Mouse (Mus musculus): Measurements from ENCODE around the gene Cst13. TPM values are rescaled to one million over a fixed set of nuclear protein-coding genes. Genes with fewer than 3 reads are reported as not detected.

Gene Cst13
- polyA plus RNA-seq, 1 experiment, result not detected

DNA sequence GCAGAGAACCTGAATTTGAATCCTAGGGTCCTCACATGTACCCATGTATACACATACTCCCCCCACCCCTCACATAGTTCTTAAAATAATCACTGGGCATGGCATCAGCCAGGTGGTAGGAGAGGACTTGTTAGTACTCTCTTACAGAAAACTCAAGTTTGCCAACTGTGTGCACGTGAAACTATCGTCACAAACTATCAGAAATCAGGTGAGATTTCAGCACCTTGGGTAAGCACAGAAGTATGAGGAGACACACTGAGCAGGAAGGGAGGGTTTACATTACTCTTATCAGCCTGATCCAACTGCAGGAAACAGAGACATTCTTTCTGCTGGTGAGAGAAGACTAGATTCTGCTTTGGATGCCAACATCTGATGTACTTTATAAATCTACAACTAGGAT is 19.3 kb downstream of the Cst13 start:
- Histone ChIP-seq H3K36me3 (ENCODE audit: control insufficient read depth, insufficient read depth) (no peaks in the 10 kb centered on the region), H3K79me2 (ENCODE audit: control insufficient read depth, insufficient read depth) (no peaks in the 10 kb centered on the region), H3K4me2 (ENCODE audit: low read depth) (no peak overlapping the region), H3K27me3 (ENCODE audit: control insufficient read depth, insufficient read depth, insufficient read length) (no peaks in the 10 kb centered on the region), H3K4me3 (no peak overlapping the region), H3ac (ENCODE audit: control insufficient read depth, insufficient read length) (no peak overlapping the region)
- TF ChIP-seq USF1 (IDR thresholded peaks at IDR 0.05; ENCODE audit: low read depth), result no peak
- TF ChIP-seq CEBPB (IDR thresholded peaks at IDR 0.05; ENCODE audit: insufficient read depth, poor library complexity, severe bottlenecking), result no peak
- no peak for TF ChIP-seq TCF12 (IDR thresholded peaks at IDR 0.05; ENCODE audit: insufficient read depth, poor library complexity, severe bottlenecking)
- no peak for TF ChIP-seq POLR2A (IDR thresholded peaks at IDR 0.05; ENCODE audit: insufficient read length, low read depth)
- no peak for TF ChIP-seq POLR2AphosphoS2 (IDR thresholded peaks at IDR 0.05; ENCODE audit: insufficient read length, low read depth)
- TF ChIP-seq SRF (IDR thresholded peaks at IDR 0.05; ENCODE audit: control insufficient read depth, insufficient read length, low read depth), result no peak
- TF ChIP-seq MAX (IDR thresholded peaks at IDR 0.05; ENCODE audit: low read depth), result no peak
- TF ChIP-seq MYOG (IDR thresholded peaks at IDR 0.05; ENCODE audit: control insufficient read depth in 1 of 3, insufficient read depth in 1 of 3, insufficient read length in 2 of 3, low read depth in 2 of 3), result no peak
- TF ChIP-seq REST (IDR thresholded peaks at IDR 0.05; ENCODE audit: insufficient read depth, insufficient read length), result no peak
- TF ChIP-seq TCF3 (IDR thresholded peaks at IDR 0.05; ENCODE audit: insufficient read length, low read depth), result no peak

- no peak overlapping the region for H3K4me3 ChIP-seq
- TF ChIP-seq MYOG (IDR thresholded peaks at IDR 0.05; ENCODE audit: control insufficient read depth in 1 of 3, insufficient read depth in 1 of 3, insufficient read length in 2 of 3, low read depth in 2 of 3) (no peak), TCF12 (IDR thresholded peaks at IDR 0.05; ENCODE audit: insufficient read depth, poor library complexity, severe bottlenecking) (no peak), POLR2A (IDR thresholded peaks at IDR 0.05; ENCODE audit: insufficient read length, low read depth) (no peak), REST (IDR thresholded peaks at IDR 0.05; ENCODE audit: insufficient read depth, insufficient read length) (no peak), CEBPB (IDR thresholded peaks at IDR 0.05; ENCODE audit: insufficient read depth, poor library complexity, severe bottlenecking) (no peak), E2F4 (IDR thresholded peaks at IDR 0.05; ENCODE audit: insufficient read depth) (no peak), SRF (IDR thresholded peaks at IDR 0.05; ENCODE audit: control insufficient read depth, insufficient read length, low read depth) (no peak), MYOD1 (IDR thresholded peaks at IDR 0.05; ENCODE audit: control insufficient read depth in 1 of 3, insufficient read length in 2 of 3, low read depth in 2 of 3) (no peak), USF1 (IDR thresholded peaks at IDR 0.05; ENCODE audit: low read depth) (no peak), MAX (IDR thresholded peaks at IDR 0.05; ENCODE audit: low read depth) (no peak), POLR2AphosphoS2 (IDR thresholded peaks at IDR 0.05; ENCODE audit: insufficient read length, low read depth) (no peak), TCF3 (IDR thresholded peaks at IDR 0.05; ENCODE audit: insufficient read length, low read depth) (no peak)
- no peaks in the 10 kb centered on the region for H3K79me2 ChIP-seq (ENCODE audit: control insufficient read depth, insufficient read depth)
- no peaks in the 10 kb centered on the region for H3K36me3 ChIP-seq (ENCODE audit: control insufficient read depth, insufficient read depth)
- H3ac ChIP-seq (ENCODE audit: control insufficient read depth, insufficient read length), result no peak overlapping the region
- peak overlapping the region; percentile 60 for H3K4me2 ChIP-seq (ENCODE audit: low read depth)
- H3K27me3 ChIP-seq (ENCODE audit: control insufficient read depth, insufficient read depth, insufficient read length), result no peaks in the 10 kb centered on the region
Measured at GRCm38 (mm10) chr2:148851116-148851906, 31.4 kb downstream of the Cst13 start.

GRCm38 (mm10) chr2:148856630-148857400 is 36.9 kb downstream of the Cst13 start:
- H3K79me2 ChIP-seq (ENCODE audit: control insufficient read depth, insufficient read depth), result no peaks in the 10 kb centered on the region
- TF ChIP-seq TCF3 (IDR thresholded peaks at IDR 0.05; ENCODE audit: insufficient read length, low read depth) (no peak), E2F4 (IDR thresholded peaks at IDR 0.05; ENCODE audit: insufficient read depth) (no peak), SRF (IDR thresholded peaks at IDR 0.05; ENCODE audit: control insufficient read depth, insufficient read length, low read depth) (no peak)
- H3K36me3 ChIP-seq (ENCODE audit: control insufficient read depth, insufficient read depth), result no peaks in the 10 kb centered on the region
- H3K27me3 ChIP-seq (ENCODE audit: control insufficient read depth, insufficient read depth, insufficient read length), result no peaks in the 10 kb centered on the region
- peak overlapping the region; percentile 13 for H3K4me3 ChIP-seq
- no peak overlapping the region for H3ac ChIP-seq (ENCODE audit: control insufficient read depth, insufficient read length)
- H3K4me2 ChIP-seq (ENCODE audit: low read depth), result peak overlapping the region; percentile 76

DNA sequence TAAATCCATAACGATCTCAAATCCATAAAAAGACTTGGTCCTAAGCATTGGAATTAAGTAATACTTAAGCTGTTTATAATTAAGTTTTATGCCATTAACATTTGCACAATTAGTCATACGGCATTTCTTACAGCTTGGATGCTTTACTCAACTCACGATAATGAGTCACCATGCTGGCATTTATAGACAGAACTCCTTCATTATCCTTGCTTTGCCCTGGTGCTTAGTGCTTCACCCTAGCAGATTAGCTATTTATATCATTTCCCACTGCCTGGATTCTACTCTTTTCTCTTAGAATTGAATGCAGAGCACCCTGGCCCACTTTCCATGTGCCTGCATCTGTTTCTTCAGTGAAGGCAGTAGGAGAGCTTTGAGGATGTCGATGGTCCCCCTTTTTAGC is 37.6 kb downstream of the Cst13 start:
- Histone ChIP-seq H3K4me2 (ENCODE audit: low read depth) (peak overlapping the region; percentile 76), H3K27me3 (ENCODE audit: control insufficient read depth, insufficient read depth, insufficient read length) (no peaks in the 10 kb centered on the region), H3ac (ENCODE audit: control insufficient read depth, insufficient read length) (no peak overlapping the region), H3K79me2 (ENCODE audit: control insufficient read depth, insufficient read depth) (no peaks in the 10 kb centered on the region), H3K4me3 (peak overlapping the region; percentile 13), H3K36me3 (ENCODE audit: control insufficient read depth, insufficient read depth) (no peaks in the 10 kb centered on the region)
- TF ChIP-seq REST (IDR thresholded peaks at IDR 0.05; ENCODE audit: insufficient read depth, insufficient read length) (no peak), E2F4 (IDR thresholded peaks at IDR 0.05; ENCODE audit: insufficient read depth) (no peak), MAX (IDR thresholded peaks at IDR 0.05; ENCODE audit: low read depth) (no peak), TCF3 (IDR thresholded peaks at IDR 0.05; ENCODE audit: insufficient read length, low read depth) (no peak), POLR2A (IDR thresholded peaks at IDR 0.05; ENCODE audit: insufficient read length, low read depth) (no peak), POLR2AphosphoS2 (IDR thresholded peaks at IDR 0.05; ENCODE audit: insufficient read length, low read depth) (no peak), SRF (IDR thresholded peaks at IDR 0.05; ENCODE audit: control insufficient read depth, insufficient read length, low read depth) (no peak), USF1 (IDR thresholded peaks at IDR 0.05; ENCODE audit: low read depth) (no peak), TCF12 (IDR thresholded peaks at IDR 0.05; ENCODE audit: insufficient read depth, poor library complexity, severe bottlenecking) (no peak), MYOG (IDR thresholded peaks at IDR 0.05; ENCODE audit: control insufficient read depth in 1 of 3, insufficient read depth in 1 of 3, insufficient read length in 2 of 3, low read depth in 2 of 3) (no peak), MYOD1 (IDR thresholded peaks at IDR 0.05; ENCODE audit: control insufficient read depth in 1 of 3, insufficient read length in 2 of 3, low read depth in 2 of 3) (no peak), CEBPB (IDR thresholded peaks at IDR 0.05; ENCODE audit: insufficient read depth, poor library complexity, severe bottlenecking) (no peak)

Measured in myocyte (in vitro differentiated cells).